Mouse (Mus musculus) urinary bladder, adult 2 months (tissue): Measurements from ENCODE around the gene Pitpnc1. TPM values are rescaled to one million over a fixed set of nuclear protein-coding genes. Genes with fewer than 3 reads are reported as not detected.

ENCODE experiments used
- polyA plus RNA-seq: library from polyadenylated mRNA; depleted of rRNA; stranded (reverse); fragments of >200 nt; gene quantifications from 2 replicates; pipeline ENCODE4 v1.2.3, GENCODE M21; 2012; rRNA removed

Pitpnc1 gene
- polyA plus RNA-seq, 1 experiment, result 9.1 TPM

Other genes starting within 250 kb of the Pitpnc1 start
- 69.8 and 80.2 TPM in 2 replicates for gene Psmd12, start 8.8 kb upstream of the Pitpnc1 start, polyA plus RNA-seq
- 7.5 and 10.4 TPM in 2 replicates for gene Helz, start 77.2 kb upstream of the Pitpnc1 start, polyA plus RNA-seq
- gene Cacng1, start 245.8 kb upstream of the Pitpnc1 start, polyA plus RNA-seq, result 0.06 TPM in 2 replicates